In the genomic region with DNA sequence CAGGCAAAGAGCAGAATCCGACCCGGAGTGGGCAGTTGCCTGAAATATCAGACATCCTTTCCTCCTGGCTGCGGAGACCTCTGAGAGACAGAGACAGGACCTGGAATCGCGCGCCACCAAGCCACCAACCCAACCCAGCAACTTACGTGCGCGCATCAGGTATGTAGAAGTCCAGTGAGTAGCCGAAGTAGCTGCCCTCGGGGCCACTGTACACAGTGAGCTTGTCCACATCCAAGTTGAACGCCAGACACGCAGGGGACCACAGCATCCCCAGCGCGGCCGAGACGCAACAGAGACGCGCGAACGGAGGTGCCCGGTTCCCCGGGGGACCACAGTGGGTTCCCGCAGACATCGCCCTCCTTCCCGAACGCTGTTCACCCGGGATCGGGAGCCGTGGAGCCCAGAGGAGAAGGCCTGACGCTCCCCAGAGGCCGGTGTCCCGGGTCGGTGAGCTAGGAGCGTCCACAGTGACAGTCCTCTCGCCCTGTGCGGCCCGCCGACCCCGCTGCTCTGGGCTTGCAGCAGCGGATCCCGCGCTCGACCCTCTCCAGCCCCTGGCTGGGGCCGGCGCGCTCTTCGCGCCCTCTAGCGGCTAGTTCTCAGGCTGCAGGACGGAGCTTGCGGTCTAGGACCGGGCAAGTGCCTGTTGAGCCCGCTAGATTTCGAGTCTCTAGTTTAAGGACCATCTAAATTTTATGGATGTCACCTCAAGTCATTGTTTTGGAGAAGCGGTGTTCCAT, we compare ENCODE assay signal across 8 mouse cellular contexts. TPM values are rescaled to one million over a fixed set of nuclear protein-coding genes. Genes with fewer than 3 reads are reported as not detected.
DNase-seq lines count a peak whose midpoint lies in the region; ATAC-seq and TF ChIP-seq lines count a peak whose summit lies in the region.

A gene (minus strand): TSS at position 492 of the 740 bp plus-strand sequence.

- H3K27ac ChIP-seq in forebrain, embryonic 14.5 days (ENCODE audit: low read depth, low read length): no peak within 1 kb of the TSS
- peak within 1 kb of the TSS; percentile 47; the same call in 1 of the 2 replicates for H3K27ac ChIP-seq in lung, embryonic 14.5 days (ENCODE audit: low read depth)
- no peak within 1 kb of the TSS for H3K27ac ChIP-seq in olfactory bulb, adult 2 months (ENCODE audit: insufficient read depth, low read depth, low read length)

- peaks cover 8% of the 10 kb centered on the region for H3K4me1 ChIP-seq in E14TG2a.4 (replicated peaks; ENCODE audit: low read depth, low read length)
- no peaks in the 10 kb centered on the region for H3K4me1 ChIP-seq in forebrain, embryonic 14.5 days (ENCODE audit: control insufficient read depth, insufficient read depth, low read length)
- peaks cover 3% of the 10 kb centered on the region; the same call in 1 of the 2 replicates for H3K4me1 ChIP-seq in lung, embryonic 14.5 days (ENCODE audit: insufficient read depth)
- peaks cover 3% of the 10 kb centered on the region; the same call in 1 of the 2 replicates for H3K4me1 ChIP-seq in olfactory bulb, adult 2 months (ENCODE audit: control insufficient read depth, insufficient read depth, low read length)

- H3K9ac ChIP-seq in forebrain, embryonic 14.5 days (ENCODE audit: low read length): peak within 1 kb of the TSS; percentile 81
- peak within 1 kb of the TSS; percentile 76 for H3K9ac ChIP-seq in lung, embryonic 14.5 days

- peak; percentile 73 for ATAC-seq in cerebellum, adult (ENCODE audit: insufficient number of reproducible peaks, low FRiP score, low TSS enrichment)
- ATAC-seq in forebrain, embryonic 14.5 days: peak; percentile 98
- peak; percentile 94 for ATAC-seq in lung, embryonic 14.5 days (ENCODE audit: insufficient read depth)

- TF ChIP-seq CTCF in E14TG2a.4 (conservative IDR thresholded peaks at IDR 0.05; ENCODE audit: low read length): peak; percentile 28
- peak; percentile 89 for TF ChIP-seq CTCF in lung, embryonic 14.5 days (IDR thresholded peaks at IDR 0.05; ENCODE audit: low read depth)
- TF ChIP-seq CTCF in olfactory bulb, adult 2 months (IDR thresholded peaks at IDR 0.05; ENCODE audit: insufficient read depth, low read depth, low read length): peak; percentile 86

- H3K4me3 ChIP-seq in E14TG2a.4 (replicated peaks; ENCODE audit: low read length): peak within 1 kb of the TSS; percentile 86
- H3K4me3 ChIP-seq in forebrain, embryonic 14.5 days (ENCODE audit: low read depth, low read length): peak within 1 kb of the TSS; percentile 63
- peak within 1 kb of the TSS; percentile 67 for H3K4me3 ChIP-seq in lung, embryonic 14.5 days (ENCODE audit: low read depth, low read length)
- H3K4me3 ChIP-seq in olfactory bulb, adult 2 months (ENCODE audit: insufficient read depth, low read depth, low read length): peak within 1 kb of the TSS; percentile 68

- no peaks in the 10 kb centered on the region for H3K36me3 ChIP-seq in E14TG2a.4 (ENCODE audit: insufficient read depth, low read length)
- no peaks in the 10 kb centered on the region for H3K36me3 ChIP-seq in forebrain, embryonic 14.5 days (ENCODE audit: control insufficient read depth, insufficient read depth, low read length)
- H3K36me3 ChIP-seq in lung, embryonic 14.5 days (ENCODE audit: insufficient read depth): no peaks in the 10 kb centered on the region

- peaks cover 25% of the 10 kb centered on the region for H3K27me3 ChIP-seq in E14TG2a.4 (ENCODE audit: insufficient read depth, low read length)
- H3K27me3 ChIP-seq in forebrain, embryonic 14.5 days (replicated peaks; ENCODE audit: control insufficient read depth, insufficient read depth, low read length): no peaks in the 10 kb centered on the region
- peaks cover 10% of the 10 kb centered on the region; the same call in 1 of the 2 replicates for H3K27me3 ChIP-seq in lung, embryonic 14.5 days (ENCODE audit: insufficient read depth, low read length)

- DNase-seq in forebrain, embryonic 14.5 days (ENCODE audit: low spot score): peak; percentile 85
- peak; percentile 57 for DNase-seq in heart, postnatal 25 days (ENCODE audit: low spot score)
- peak; percentile 76 to 91 for DNase-seq in layer of hippocampus, adult 18-20 months (ENCODE audit: low spot score in 2 of 2)
- peak; percentile 96 for DNase-seq in lung, embryonic 14.5 days
- DNase-seq in thymus, postnatal 0 days (ENCODE audit: low spot score): peak; percentile 62

- WGBS in forebrain, embryonic 14.5 days: 1% methylated on average over 56 of the region's 56 CpGs
- under 1% methylated on average over 56 of the region's 56 CpGs for WGBS in lung, embryonic 14.5 days
- under 1% methylated on average over 56 of the region's 56 CpGs for WGBS in olfactory bulb, adult 2 months

- H3K4me2 ChIP-seq in forebrain, embryonic 14.5 days (ENCODE audit: low read length): peak within 1 kb of the TSS; percentile 83
- peak within 1 kb of the TSS; percentile 74 for H3K4me2 ChIP-seq in lung, embryonic 14.5 days

- TF ChIP-seq POLR2A in olfactory bulb, adult 2 months (IDR thresholded peaks at IDR 0.05; ENCODE audit: insufficient read depth, low read depth, low read length): no peak

- intact Hi-C loops in heart, postnatal 25 days (cut with DNase I): loop anchor here (1.0 to 5.0 kb wide), 4 partner anchors 86 to 299 kb away; no protein-coding TSS in a partner anchor

- no peaks in the 10 kb centered on the region for H3K9me3 ChIP-seq in E14TG2a.4 (ENCODE audit: low read length)
- H3K9me3 ChIP-seq in forebrain, embryonic 14.5 days (replicated peaks; ENCODE audit: control insufficient read depth, low read length): no peaks in the 10 kb centered on the region
- H3K9me3 ChIP-seq in lung, embryonic 14.5 days (ENCODE audit: low read depth, low read length): no peaks in the 10 kb centered on the region

RNA-seq across cellular contexts. Expression of the gene that starts here (rescaled TPM):
- polyA plus RNA-seq in forebrain, embryonic 14.5 days (2014; fragmentation: Nextera tagmentation; extraction: Ambion mirVana): 1.5 and 2.3 TPM in 2 replicates
- 1 to 10 TPM; 7.4 to 7.7 TPM for total RNA-seq in heart, postnatal 25 days (2021)
- total RNA-seq in layer of hippocampus, adult 18-20 months (2021): 10 to 100 TPM; 20.1 to 23.8 TPM
- 42.6 and 44.1 TPM in 2 replicates for polyA plus RNA-seq in lung, embryonic 14.5 days (2014; fragmentation: Nextera tagmentation; extraction: Ambion mirVana)
- polyA plus RNA-seq in olfactory bulb, adult 2 months (2012; ENCODE audit: insufficient read depth, insufficient read length, low replicate concordance, missing spikeins): not detected in 2 replicates
- polyA plus RNA-seq in thymus, postnatal 0 days (2015; fragmentation: Nextera tagmentation; extraction: Ambion mirVana): 0.74 and 1.4 TPM in 2 replicates

Comparison
In these comparisons a context has a peak if more than half of its experiments do, and no peak if none do; other contexts are left out.
1. RNA of the gene that starts here (polyA plus RNA-seq): 42.6 to 44.1 TPM in lung, embryonic 14.5 days; 1.5 to 2.3 TPM in forebrain, embryonic 14.5 days, 0.74 to 1.4 TPM in thymus, postnatal 0 days and not detected in olfactory bulb, adult 2 months; every median in the first group is over 10 times any median in the second.
2. CTCF ChIP-seq: peak in every context shown above with its lines; median percentile 89 in lung, embryonic 14.5 days; 86 in olfactory bulb, adult 2 months; 28 in E14TG2a.4.
3. Peak in every context shown above with its lines, with median percentiles within 50 percentile points of each other: H3K4me3 ChIP-seq, ATAC-seq and DNase-seq.